Mouse (Mus musculus) MEL (cell line): ENCODE measurements at regions not wholly inside any gene's neighbourhood (a gene's known extent, or its start where the extent isn't known, plus 50 kb on each side); places are given as distances from the start of the nearest gene placed in this dataset.

Source experiments
- DNase-seq: peaks from one replicate; pipeline ENCODE4 v3.0.0; 2011; ENCODE audit warnings: low read depth, low spot score
- H3K27ac ChIP-seq: 2 replicates; pipeline ENCODE4 v1.5.1; 2012; ENCODE audit warnings: low read depth, mild to moderate bottlenecking, control low read depth, low read length, moderate library complexity; ENCODE audit not compliant: control insufficient read depth
- H3K27me3 ChIP-seq, 2 experiments: fragments of 150-350 bp in 1 of 2; sonication (generic) in 1 of 2; 2 replicates each; pipeline ENCODE4 v1.6.1; 2012; ENCODE audit warnings: low read length in 2 of 2, mild to moderate bottlenecking in 2 of 2, improper control_type of control experiment in 1 of 2, moderate library complexity in 1 of 2; ENCODE audit not compliant: insufficient read depth in 2 of 2, control insufficient read depth in 1 of 2
- H3K36me3 ChIP-seq, 2 experiments: 2 replicates each; pipeline ENCODE4 v1.6.1; 2012 to 2014; ENCODE audit warnings: low read length in 2 of 2, improper control_type of control experiment in 1 of 2, inconsistent platforms in 1 of 2, mild to moderate bottlenecking in 1 of 2; ENCODE audit not compliant: insufficient read depth in 2 of 2, control insufficient read depth in 1 of 2
- H3K4me1 ChIP-seq, 2 experiments: fragments of 150-350 bp in 1 of 2; sonication (generic) in 1 of 2; 2 replicates each; pipeline ENCODE4 v1.6.1; 2012; ENCODE audit warnings: low read length in 2 of 2, improper control_type of control experiment in 1 of 2, mild to moderate bottlenecking in 1 of 2; ENCODE audit not compliant: insufficient read depth in 2 of 2, control insufficient read depth in 1 of 2
- H3K4me3 ChIP-seq, 2 experiments: fragments of 150-350 bp in 1 of 2; sonication (generic) in 1 of 2; 2 replicates each; pipeline ENCODE4 v1.5.1; 2012; ENCODE audit warnings: low read depth in 2 of 2, low read length in 2 of 2, mild to moderate bottlenecking in 2 of 2, moderate library complexity in 2 of 2, control low read depth in 1 of 2, improper control_type of control experiment in 1 of 2; ENCODE audit not compliant: control insufficient read depth in 1 of 2, insufficient read depth in 1 of 2
- H3K79me2 ChIP-seq: 2 replicates; pipeline ENCODE4 v1.6.1; 2012; ENCODE audit warnings: mild to moderate bottlenecking, low read length, moderate library complexity; ENCODE audit not compliant: control insufficient read depth, poor library complexity, insufficient read depth
- H3K9ac ChIP-seq: 2 replicates; pipeline ENCODE4 v1.6.1; 2012; ENCODE audit warnings: low read depth, mild to moderate bottlenecking, control low read depth, low read length, moderate library complexity; ENCODE audit not compliant: control insufficient read depth, poor library complexity, severe bottlenecking
- H3K9me3 ChIP-seq: fragments of 150-350 bp; sonication (generic); replicated peaks from 2 replicates; pipeline ENCODE4 v1.6.1; 2012; ENCODE audit warnings: mild to moderate bottlenecking, low read length, improper control_type of control experiment, moderate library complexity; ENCODE audit not compliant: insufficient read depth
- CHD2 ChIP-seq: IDR thresholded peaks from 2 replicates; pipeline ENCODE4 v1.6.1; 2011; ENCODE audit warnings: low read length, improper control_type of control experiment
- CTCF ChIP-seq, 3 experiments: IDR thresholded peaks in 2 of 3; conservative IDR thresholded peaks in 1 of 3; 2 replicates each; pipeline ENCODE4 v1.5.1; 2011 to 2012; ENCODE audit warnings: low read length in 3 of 3, low read depth in 2 of 3, mild to moderate bottlenecking in 2 of 3, improper control_type of control experiment in 1 of 3, inconsistent platforms in 1 of 3, mixed read lengths in 1 of 3, moderate library complexity in 1 of 3; ENCODE audit not compliant: control insufficient read depth in 1 of 3, insufficient read depth in 1 of 3, poor library complexity in 1 of 3, severe bottlenecking in 1 of 3
- E2F4 ChIP-seq: IDR thresholded peaks from 2 replicates; pipeline ENCODE4 v1.6.1; 2011; ENCODE audit warnings: low read depth, low read length, improper control_type of control experiment, borderline replicate concordance
- ELF1 ChIP-seq: IDR thresholded peaks from 2 replicates; pipeline ENCODE4 v1.6.1; 2014; ENCODE audit warnings: low read depth, mild to moderate bottlenecking, inconsistent platforms, low read length, improper control_type of control experiment, moderate library complexity
- EP300 ChIP-seq, 2 experiments: IDR thresholded peaks; 2 replicates each; pipeline ENCODE4 v1.6.1; 2011; ENCODE audit warnings: improper control_type of control experiment in 2 of 2, low read length in 2 of 2, low read depth in 1 of 2, mild to moderate bottlenecking in 1 of 2
- JUND ChIP-seq: IDR thresholded peaks from 2 replicates; pipeline ENCODE4 v1.6.1; 2011; ENCODE audit warnings: low read depth, mild to moderate bottlenecking, improper control_type of control experiment, low read length
- KAT2A ChIP-seq: conservative IDR thresholded peaks from 2 replicates; pipeline ENCODE4 v1.6.1; 2012; ENCODE audit warnings: low read depth, low read length, improper control_type of control experiment, inconsistent platforms
- MAX ChIP-seq: IDR thresholded peaks from 2 replicates; pipeline ENCODE4 v1.6.1; 2011; ENCODE audit warnings: low read length, improper control_type of control experiment
- MAZ ChIP-seq: IDR thresholded peaks from 2 replicates; pipeline ENCODE4 v1.6.1; 2012; ENCODE audit warnings: low read depth, mild to moderate bottlenecking, inconsistent platforms, low read length, improper control_type of control experiment
- MEF2A ChIP-seq: IDR thresholded peaks from 2 replicates; pipeline ENCODE4 v1.6.1; 2014; ENCODE audit warnings: low read depth, mild to moderate bottlenecking, inconsistent platforms, low read length, improper control_type of control experiment; ENCODE audit not compliant: poor library complexity, insufficient replicate concordance, severe bottlenecking; ENCODE audit errors: extremely low read depth
- MXI1 ChIP-seq: IDR thresholded peaks from 2 replicates; pipeline ENCODE4 v1.6.1; 2011; ENCODE audit warnings: mild to moderate bottlenecking, low read depth, low read length, improper control_type of control experiment
- MYC ChIP-seq: IDR thresholded peaks from 2 replicates; pipeline ENCODE4 v1.6.1; 2011; ENCODE audit warnings: low read depth, mild to moderate bottlenecking, low read length, improper control_type of control experiment, moderate library complexity
- NRF1 ChIP-seq: IDR thresholded peaks from 2 replicates; pipeline ENCODE4 v1.6.1; 2014; ENCODE audit warnings: low read depth, mild to moderate bottlenecking, inconsistent platforms, low read length, improper control_type of control experiment, moderate library complexity; ENCODE audit not compliant: poor library complexity, insufficient read depth, severe bottlenecking
- POLR2AphosphoS2 ChIP-seq: IDR thresholded peaks from 2 replicates; pipeline ENCODE4 v1.6.1; 2011; ENCODE audit warnings: low read length, improper control_type of control experiment
- POLR2AphosphoS5 ChIP-seq: IDR thresholded peaks from 2 replicates; pipeline ENCODE4 v1.6.1; 2012; ENCODE audit warnings: low read depth, borderline replicate concordance, mild to moderate bottlenecking, inconsistent platforms, low read length, moderate library complexity, mixed read lengths
- RAD21 ChIP-seq: IDR thresholded peaks from 2 replicates; pipeline ENCODE4 v1.6.1; 2011; ENCODE audit warnings: mild to moderate bottlenecking, low read depth, low read length, improper control_type of control experiment
- RCOR1 ChIP-seq: IDR thresholded peaks from 2 replicates; pipeline ENCODE4 v1.6.1; 2012; ENCODE audit warnings: low read depth, mild to moderate bottlenecking, inconsistent platforms, low read length, improper control_type of control experiment
- SIN3A ChIP-seq: IDR thresholded peaks from 2 replicates; pipeline ENCODE4 v1.6.1; 2012; ENCODE audit warnings: low read length, improper control_type of control experiment, inconsistent platforms
- TBP ChIP-seq: IDR thresholded peaks from 2 replicates; pipeline ENCODE4 v1.8.0; 2011; ENCODE audit warnings: low read depth, low read length, improper control_type of control experiment
- UBTF ChIP-seq: IDR thresholded peaks from 2 replicates; pipeline ENCODE4 v1.6.1; 2012; ENCODE audit warnings: low read depth, mild to moderate bottlenecking, inconsistent platforms, low read length, improper control_type of control experiment, moderate library complexity, borderline replicate concordance; ENCODE audit not compliant: insufficient read depth
- USF1 ChIP-seq: IDR thresholded peaks from 2 replicates; pipeline ENCODE4 v1.6.1; 2014; ENCODE audit warnings: low read depth, mild to moderate bottlenecking, inconsistent platforms, low read length, improper control_type of control experiment, moderate library complexity
- ZC3H11A ChIP-seq: IDR thresholded peaks from 2 replicates; pipeline ENCODE4 v1.6.1; 2012; ENCODE audit warnings: low read depth, mild to moderate bottlenecking, inconsistent platforms, low read length, improper control_type of control experiment
- ZMIZ1 ChIP-seq: IDR thresholded peaks from 2 replicates; pipeline ENCODE4 v1.6.1; 2012; ENCODE audit warnings: low read depth, mild to moderate bottlenecking, inconsistent platforms, low read length, improper control_type of control experiment, moderate library complexity
- ZNF384 ChIP-seq: IDR thresholded peaks from 2 replicates; pipeline ENCODE4 v1.6.1; 2012; ENCODE audit warnings: low read depth, mild to moderate bottlenecking, inconsistent platforms, low read length, improper control_type of control experiment

- no peak overlapping the region for H3K9ac ChIP-seq
- H3K36me3 ChIP-seq: no peaks in the 10 kb centered on the region
- TF ChIP-seq POLR2AphosphoS2: no peak
- TF ChIP-seq MAZ: no peak
- TF ChIP-seq CHD2: no peak
- TF ChIP-seq USF1: no peak
- no peak for TF ChIP-seq ZMIZ1
- no peak for TF ChIP-seq UBTF
- no peak for TF ChIP-seq EP300 (IDR thresholded peaks at IDR 0.05; ENCODE audit: low read depth in 1 of 2, low read length in 2 of 2)
- no peak for TF ChIP-seq MXI1
- no peak for TF ChIP-seq MEF2A
- no peak for TF ChIP-seq JUND
- TF ChIP-seq ELF1: no peak
- no peak for TF ChIP-seq MAX
- no peak for TF ChIP-seq ZC3H11A
- no peaks in the 10 kb centered on the region for H3K27me3 ChIP-seq
- H3K27ac ChIP-seq: no peak overlapping the region
- no peaks in the 10 kb centered on the region for H3K79me2 ChIP-seq
- H3K4me3 ChIP-seq: no peak overlapping the region
- H3K4me1 ChIP-seq: no peaks in the 10 kb centered on the region
- no peak for DNase-seq
- no peaks in the 10 kb centered on the region for H3K9me3 ChIP-seq
Observed at GRCm38 (mm10) chr3:149508671-149509070, 518.3 kb upstream of the Adgrl2 start.

- Histone ChIP-seq H3K9ac (no peak overlapping the region), H3K79me2 (no peaks in the 10 kb centered on the region), H3K4me3 (no peak overlapping the region), H3K4me1 (no peaks in the 10 kb centered on the region), H3K36me3 (no peaks in the 10 kb centered on the region), H3K9me3 (no peaks in the 10 kb centered on the region), H3K27ac (no peak overlapping the region), H3K27me3 (no peaks in the 10 kb centered on the region)
- no peak for DNase-seq
- TF ChIP-seq ZC3H11A: no peak
- no peak for TF ChIP-seq SIN3A
- TF ChIP-seq MYC: no peak
- no peak for TF ChIP-seq MEF2A
- TF ChIP-seq POLR2AphosphoS5: no peak
- TF ChIP-seq UBTF: no peak
- TF ChIP-seq E2F4: no peak
- no peak for TF ChIP-seq NRF1
- TF ChIP-seq TBP: no peak
- TF ChIP-seq CTCF (IDR thresholded peaks at IDR 0.05 in 2 of 3, conservative IDR thresholded peaks at IDR 0.05 in 1 of 3; ENCODE audit: control insufficient read depth in 1 of 3, insufficient read depth in 1 of 3, low read depth in 2 of 3, low read length in 3 of 3, poor library complexity in 1 of 3, severe bottlenecking in 1 of 3): no peak
- no peak for TF ChIP-seq ELF1
- TF ChIP-seq ZNF384: no peak
- no peak for TF ChIP-seq EP300 (IDR thresholded peaks at IDR 0.05; ENCODE audit: low read depth in 1 of 2, low read length in 2 of 2)
- no peak for TF ChIP-seq KAT2A
- TF ChIP-seq USF1: no peak
- TF ChIP-seq RAD21: no peak
- no peak for TF ChIP-seq RCOR1
- no peak for TF ChIP-seq POLR2AphosphoS2
Observed at GRCm38 (mm10) chr3:149505692-149506091, 515.3 kb upstream of the Adgrl2 start.
